Mouse (Mus musculus) retina, adult 2 months (tissue): ENCODE measurements around the gene Gm21775.
"Not testable (repeated sequence)": the region's sequence is repeated elsewhere in the genome, so short reads cannot be mapped to it uniquely, and the experiment has no call there.

Source experiments
- DNase-seq: peaks from one replicate; pipeline ENCODE4 v3.0.0-alpha.2; 2012; ENCODE audit warnings: low read depth, low spot score

Gene Gm21775

DNA sequence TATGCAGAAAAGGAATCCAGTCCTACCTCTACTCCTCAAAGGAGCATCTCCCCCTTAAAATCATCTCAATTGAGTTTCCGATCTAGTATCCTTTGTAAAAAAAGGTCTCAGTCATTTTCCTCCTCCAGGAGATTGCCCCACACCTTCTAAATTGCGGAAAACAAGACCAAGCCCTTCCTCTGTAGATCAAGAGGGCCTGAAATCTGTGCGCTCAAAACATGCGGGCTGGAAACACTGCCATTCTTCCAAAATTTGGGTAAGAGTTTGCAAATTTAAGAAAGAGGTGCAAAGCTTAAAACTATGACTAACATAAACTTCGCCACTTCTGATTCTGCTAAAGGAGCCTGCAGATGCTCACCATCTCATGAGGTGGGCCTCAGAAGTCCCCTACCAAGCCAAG, at the start of gene Gm21775:
Gm21775 (plus strand) TSS at position 301 of the 400 bp plus-strand sequence.
- DNase-seq: not testable (repeated sequence)

DNA sequence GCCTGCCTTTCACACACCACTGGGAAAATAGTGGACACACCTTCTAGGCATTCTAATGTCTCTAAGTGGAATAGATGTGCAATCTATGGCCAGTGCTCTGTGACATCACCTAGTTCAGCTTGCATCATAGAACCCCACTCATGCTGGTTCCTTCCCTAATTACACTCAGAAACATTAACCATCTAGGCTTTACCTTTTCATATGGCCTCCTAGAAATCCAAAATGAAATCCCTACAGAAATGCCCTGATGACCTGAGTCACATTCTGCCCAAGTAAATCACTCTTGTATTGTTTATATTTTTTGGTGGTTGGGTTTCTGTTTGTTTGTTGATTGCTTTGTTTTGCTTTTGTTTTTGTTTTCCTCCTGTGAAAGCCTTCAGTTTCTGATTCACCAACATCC, 17.3 kb upstream of the Gm21775 start, which contains the start of gene Gm20737:
Gm20737 (minus strand) TSS at position 101 of the 400 bp plus-strand sequence.
- not testable (repeated sequence) for DNase-seq
